Mouse (Mus musculus): ENCODE results near the gene Gm10057.
"Not testable (repeated sequence)": the region's sequence is repeated elsewhere in the genome, so short reads cannot be mapped to it uniquely, and the experiment has no call there.

Gene Gm10057

DNA sequence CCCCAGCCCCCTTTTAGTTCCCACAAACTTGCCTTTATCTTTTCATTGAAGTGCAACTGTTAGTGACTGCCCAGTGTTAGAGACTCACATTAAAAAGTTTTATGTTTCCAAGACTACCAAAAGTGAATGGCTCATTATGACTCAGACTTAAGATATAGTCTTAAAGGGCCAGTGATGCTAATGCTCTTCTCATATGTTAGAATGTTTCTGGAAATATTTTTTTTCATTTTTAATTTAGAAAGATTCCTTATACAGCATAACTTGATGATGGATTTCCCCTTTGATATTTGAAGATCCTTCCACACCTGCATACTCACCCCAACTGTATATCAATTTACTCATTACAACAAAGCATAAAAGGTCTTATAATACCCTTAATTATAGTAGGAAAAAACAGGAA lies at the start of gene Gm10057:
Gene Gm10057, minus strand, starts transcription at position 101 of the 400 bp plus-strand sequence.
- DNase-seq (ENCODE audit: low read depth, low spot score), result not testable (repeated sequence)

DNA sequence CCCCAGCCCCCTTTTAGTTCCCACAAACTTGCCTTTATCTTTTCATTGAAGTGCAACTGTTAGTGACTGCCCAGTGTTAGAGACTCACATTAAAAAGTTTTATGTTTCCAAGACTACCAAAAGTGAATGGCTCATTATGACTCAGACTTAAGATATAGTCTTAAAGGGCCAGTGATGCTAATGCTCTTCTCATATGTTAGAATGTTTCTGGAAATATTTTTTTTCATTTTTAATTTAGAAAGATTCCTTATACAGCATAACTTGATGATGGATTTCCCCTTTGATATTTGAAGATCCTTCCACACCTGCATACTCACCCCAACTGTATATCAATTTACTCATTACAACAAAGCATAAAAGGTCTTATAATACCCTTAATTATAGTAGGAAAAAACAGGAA lies 21.1 kb downstream of the Gm10057 start, which contains the start of gene 4921511M17Rik:
Gene 4921511M17Rik, minus strand, starts transcription at position 101 of the 400 bp plus-strand sequence.
- not testable (repeated sequence) for DNase-seq (ENCODE audit: low read depth, low spot score)

DNA sequence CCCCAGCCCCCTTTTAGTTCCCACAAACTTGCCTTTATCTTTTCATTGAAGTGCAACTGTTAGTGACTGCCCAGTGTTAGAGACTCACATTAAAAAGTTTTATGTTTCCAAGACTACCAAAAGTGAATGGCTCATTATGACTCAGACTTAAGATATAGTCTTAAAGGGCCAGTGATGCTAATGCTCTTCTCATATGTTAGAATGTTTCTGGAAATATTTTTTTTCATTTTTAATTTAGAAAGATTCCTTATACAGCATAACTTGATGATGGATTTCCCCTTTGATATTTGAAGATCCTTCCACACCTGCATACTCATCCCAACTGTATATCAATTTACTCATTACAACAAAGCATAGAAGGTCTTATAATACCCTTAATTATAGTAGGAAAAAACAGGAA lies 42.3 kb downstream of the Gm10057 start, which contains the start of gene Samt1:
Gene Samt1, minus strand, starts transcription at position 101 of the 400 bp plus-strand sequence.
- not testable (repeated sequence) for DNase-seq (ENCODE audit: low read depth, low spot score)
